Mouse (Mus musculus) embryonic stem cell, embryonic (primary cell): ENCODE data around the gene Akap2.

ENCODE experiments used
- CTCF ChIA-PET, 4 experiments: fragments of 300-600 bp in 2 of 4; fragments of 350-600 bp in 2 of 4; sonication (Branson Sonifier 250); formaldehyde crosslinking; loops; one replicate each; lab custom pipeline; 2022; ENCODE audit warnings: inconsistent platforms in 2 of 4; lab: Charles Lee
- POLR2A ChIA-PET, 4 experiments: fragments of 300-600 bp in 2 of 4; fragments of 350-600 bp in 2 of 4; sonication (Branson Sonifier 250); formaldehyde crosslinking; loops; one replicate each; lab custom pipeline; 2022; ENCODE audit warnings: antibody characterized with exemption in 4 of 4, inconsistent platforms in 1 of 4; lab: Charles Lee

The Akap2 gene

DNA sequence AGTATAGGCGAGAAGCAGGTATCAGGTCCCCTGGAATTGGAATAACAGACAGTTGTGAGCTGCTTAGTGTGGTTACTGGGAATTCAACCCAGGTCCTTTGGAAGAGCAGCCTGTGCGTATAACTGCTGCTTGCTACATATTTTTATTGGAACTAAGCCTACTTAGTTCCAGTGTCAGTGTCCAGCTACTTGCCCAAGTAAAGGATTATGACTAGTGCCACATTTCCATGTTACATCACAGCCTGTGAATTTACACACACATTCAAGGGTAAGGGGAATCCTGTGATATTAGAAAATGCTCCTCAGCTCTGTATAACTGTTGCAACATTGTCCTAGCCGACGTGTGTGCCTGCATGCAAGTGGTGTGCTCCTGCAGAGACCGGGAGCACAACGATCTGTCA, 219.8 kb downstream of the Akap2 start:
- CTCF ChIA-PET, result no interaction called here
- POLR2A ChIA-PET, result interaction anchor here in 3 of 4 experiments (0.7 to 9.3 kb wide), 9 partner anchors 9 to 34 kb away, joined by 4 to 108 read pairs (median 9); partner anchors contain the start of gene Txn1 (in 3 of the 3)

DNA sequence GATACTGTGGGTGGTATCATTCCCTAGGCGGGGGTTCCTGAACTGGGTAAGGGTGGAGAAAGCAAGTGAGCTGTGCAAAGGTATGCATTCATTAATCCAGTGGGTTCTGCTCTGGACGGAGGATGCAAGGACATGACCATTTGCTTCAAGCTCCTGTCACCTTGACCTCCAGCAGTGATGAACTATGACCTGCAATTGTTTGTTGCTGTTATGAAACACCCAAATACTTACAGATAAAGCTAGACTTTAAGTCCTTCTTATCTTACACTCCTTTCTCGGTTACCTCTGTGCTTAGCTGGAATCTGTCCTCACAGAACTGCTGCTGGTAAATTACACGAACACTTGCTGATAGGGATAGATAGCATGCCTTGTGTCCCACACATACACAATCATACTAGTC, 223.2 kb downstream of the Akap2 start:
- ChIA-PET POLR2A (interaction anchor here (1.0 to 9.3 kb wide), 10 partner anchors 9 to 331 kb away, joined by 3 to 108 read pairs (median 5); partner anchors contain the start of gene Txn1 (in 4 of the 4)), CTCF (interaction anchor here in 2 of 4 experiments (0.5 to 1.5 kb wide), 2 partner anchors 92 to 269 kb away, joined by 3 to 4 read pairs; no protein-coding TSS in a partner anchor)

DNA sequence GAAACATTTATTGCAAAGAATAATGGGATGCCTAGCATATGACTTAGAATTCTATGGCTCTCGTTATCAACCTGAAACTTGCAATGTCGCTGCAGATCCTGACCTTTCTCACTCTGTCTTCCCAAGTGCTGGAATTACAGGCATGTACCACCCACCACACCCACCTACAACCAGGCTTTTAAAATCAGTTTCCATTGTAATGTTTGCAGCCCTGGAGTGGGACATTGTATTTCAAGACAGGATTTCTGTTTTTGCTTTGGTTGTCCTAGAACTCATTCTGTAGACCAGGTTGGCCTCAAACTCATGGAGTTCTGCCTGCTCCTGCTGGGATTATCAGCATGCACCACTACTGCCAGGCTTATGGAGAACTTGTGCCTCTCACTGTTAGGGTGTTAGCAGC, 225.4 kb downstream of the Akap2 start:
- POLR2A ChIA-PET, result interaction anchor here in 3 of 4 experiments (0.6 to 9.3 kb wide), 16 partner anchors 9 to 713 kb away, joined by 3 to 108 read pairs (median 4); partner anchors contain the start of gene Txn1 (in 3 of the 3)
- CTCF ChIA-PET, result no interaction called here
